Mouse (Mus musculus): ENCODE measurements around the gene Angptl6. TPM values are rescaled to one million over a fixed set of nuclear protein-coding genes. Genes with fewer than 3 reads are reported as not detected.

The Angptl6 gene
- polyA plus RNA-seq, 1 experiment from 2014 or later, result 7.5 TPM

DNA sequence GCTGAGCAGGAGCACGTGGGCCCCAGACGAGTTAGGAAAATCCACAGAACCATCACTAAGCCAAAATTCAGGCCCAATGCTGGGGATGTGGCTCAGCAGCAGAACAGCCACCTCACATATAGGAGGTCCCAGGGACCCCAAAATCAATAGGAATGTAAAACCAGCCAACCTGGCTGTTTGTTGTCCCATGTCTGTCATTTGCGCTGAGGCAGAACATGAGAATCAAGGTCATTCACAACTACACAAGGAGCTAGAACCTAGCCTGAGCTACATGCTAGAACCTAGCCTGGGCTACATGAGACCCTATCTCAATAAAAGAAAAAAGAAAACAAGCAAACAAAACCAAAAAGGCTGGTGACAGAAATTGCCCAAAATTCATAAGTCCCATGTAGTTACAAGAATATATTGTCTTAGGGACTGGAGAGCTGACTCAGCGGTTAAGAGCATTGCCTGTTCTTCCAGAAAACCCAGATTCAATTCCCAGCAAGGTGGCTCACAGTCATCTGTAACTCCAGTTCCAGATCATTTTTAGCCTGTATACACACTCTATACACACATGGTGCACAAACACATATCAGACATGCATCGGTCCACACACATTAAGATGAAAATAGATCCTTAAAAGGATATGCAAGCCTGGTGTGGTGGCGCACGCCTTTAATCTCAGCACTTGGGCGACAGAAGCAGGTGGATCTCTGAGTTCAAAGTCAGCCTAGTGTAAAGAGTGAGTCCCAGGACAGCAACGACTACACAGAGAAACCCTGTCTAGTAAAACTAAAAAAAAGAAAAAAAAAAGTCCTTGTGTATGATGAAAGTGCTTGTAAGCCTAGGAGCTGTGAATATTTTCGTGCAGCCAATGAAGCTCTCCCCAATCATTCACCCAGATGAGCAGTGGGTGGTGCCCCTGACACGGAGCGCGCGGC, 2.1 kb downstream of the Angptl6 start:
- H3K4me1 ChIP-seq, result peaks cover 3% of the 10 kb centered on the region; the same call in 1 of the 2 replicates
- H3K4me2 ChIP-seq, result peak overlapping the region; percentile 83
- ATAC-seq (ENCODE audit: insufficient read depth, low FRiP score, low read depth), result no peak
- H3K36me3 ChIP-seq, result no peaks in the 10 kb centered on the region
- H3K9me3 ChIP-seq, result no peaks in the 10 kb centered on the region
- peak overlapping the region; percentile 73 for H3K27ac ChIP-seq
- no peaks in the 10 kb centered on the region for H3K27me3 ChIP-seq (replicated peaks)
- peak overlapping the region; percentile 49 for H3K4me3 ChIP-seq (replicated peaks)
- 34% methylated on average over 14 of the region's 14 CpGs for WGBS
- H3K9ac ChIP-seq, result peak overlapping the region; percentile 10; the same call in 1 of the 2 replicates

- Histone ChIP-seq H3K4me3 (replicated peaks) (no peak overlapping the region), H3K4me1 (peaks cover 3% of the 10 kb centered on the region; the same call in 1 of the 2 replicates), H3K4me2 (no peak overlapping the region), H3K36me3 (no peaks in the 10 kb centered on the region), H3K9me3 (no peaks in the 10 kb centered on the region), H3K27ac (no peak overlapping the region), H3K9ac (no peak overlapping the region), H3K27me3 (replicated peaks) (no peaks in the 10 kb centered on the region)
- no peak for ATAC-seq (ENCODE audit: insufficient read depth, low FRiP score, low read depth)
- 64% methylated on average over 9 of the region's 9 CpGs for WGBS
These were observed 3.0 kb downstream of the Angptl6 start for GRCm38 (mm10) chr9:20876318-20877117.

DNA sequence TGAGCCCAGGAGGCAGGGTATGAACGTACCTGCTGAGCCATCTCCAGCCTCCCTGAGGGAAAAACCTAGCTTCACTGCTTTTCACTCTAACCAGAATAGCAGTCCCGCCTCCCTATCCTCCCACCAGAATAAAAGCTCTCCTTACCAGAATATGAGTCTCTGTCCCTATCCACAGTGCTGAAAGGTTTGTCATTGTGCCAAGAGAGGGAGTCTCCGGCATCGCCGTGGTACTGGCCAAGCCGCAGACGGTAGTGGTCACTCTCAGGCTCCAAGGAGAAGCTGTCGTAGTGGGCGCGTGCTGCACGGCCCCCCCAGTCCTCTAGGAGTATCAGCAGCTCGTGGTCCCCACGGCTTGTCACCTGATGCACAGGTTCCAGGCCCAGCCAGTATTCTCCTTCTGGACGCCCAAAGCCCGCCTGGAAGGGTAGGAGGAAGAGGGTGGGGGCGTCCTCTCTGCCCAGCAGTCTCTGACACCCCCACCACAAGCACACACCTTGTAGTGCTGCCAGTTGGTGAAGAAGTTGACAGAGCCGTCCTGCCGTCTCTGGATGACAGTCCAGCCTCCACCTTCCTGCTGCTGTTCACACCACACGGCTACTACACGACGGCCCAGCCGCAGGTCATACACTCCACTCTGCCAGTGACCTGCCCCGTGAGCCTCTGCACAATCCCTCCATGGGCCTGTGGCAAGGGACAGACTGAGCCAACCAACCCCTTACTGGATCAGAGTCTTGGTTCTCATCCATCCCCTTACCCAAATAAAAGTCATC, 4.3 kb downstream of the Angptl6 start:
- H3K9ac ChIP-seq, result no peak overlapping the region
- no peak overlapping the region for H3K4me3 ChIP-seq (replicated peaks)
- no peak overlapping the region for H3K4me2 ChIP-seq
- no peaks in the 10 kb centered on the region for H3K9me3 ChIP-seq
- ATAC-seq (ENCODE audit: insufficient read depth, low FRiP score, low read depth), result no peak
- WGBS, result 64% methylated on average over 23 of the region's 23 CpGs
- 0 out of 2 replicates have a peak, but pooled peaks cover 5% of the 10 kb centered on the region for H3K27me3 ChIP-seq (replicated peaks)
- H3K4me1 ChIP-seq, result peaks cover 3% of the 10 kb centered on the region; the same call in 1 of the 2 replicates
- H3K27ac ChIP-seq, result no peak overlapping the region
- H3K36me3 ChIP-seq, result 0 out of 2 replicates have a peak, but pooled peaks cover 3% of the 10 kb centered on the region

DNA sequence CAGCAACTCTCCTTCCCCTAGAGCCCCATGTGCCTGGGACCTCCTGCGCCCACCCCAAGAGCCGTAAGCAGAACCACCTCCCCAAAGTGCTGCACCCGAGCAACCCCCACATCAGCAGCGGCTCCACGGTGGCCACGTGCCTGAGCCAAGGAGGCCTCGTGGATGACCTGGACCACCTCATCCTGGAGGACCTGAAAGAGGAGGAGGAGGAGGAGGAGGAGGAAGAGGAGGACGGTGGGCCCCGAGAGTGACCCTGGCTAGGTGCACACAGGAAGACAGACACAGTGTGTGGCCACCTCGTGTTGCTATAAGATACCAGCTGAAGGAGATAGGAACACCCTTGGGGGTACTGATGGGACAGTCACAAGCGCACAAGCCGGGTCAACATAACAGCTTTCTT, 6.0 kb downstream of the Angptl6 start:
- 83% methylated on average over 12 of the region's 12 CpGs for WGBS
- H3K4me1 ChIP-seq, result peaks cover 11% of the 10 kb centered on the region; the same call in 1 of the 2 replicates
- no peak overlapping the region for H3K4me2 ChIP-seq
- no peak overlapping the region for H3K4me3 ChIP-seq (replicated peaks)
- peaks cover 17% of the 10 kb centered on the region; the same call in 1 of the 2 replicates for H3K27me3 ChIP-seq (replicated peaks)
- H3K36me3 ChIP-seq, result 0 out of 2 replicates have a peak, but pooled peaks cover 3% of the 10 kb centered on the region
- no peak for ATAC-seq (ENCODE audit: insufficient read depth, low FRiP score, low read depth)
- H3K9me3 ChIP-seq, result no peaks in the 10 kb centered on the region
- no peak overlapping the region for H3K9ac ChIP-seq
- H3K27ac ChIP-seq, result no peak overlapping the region

DNA sequence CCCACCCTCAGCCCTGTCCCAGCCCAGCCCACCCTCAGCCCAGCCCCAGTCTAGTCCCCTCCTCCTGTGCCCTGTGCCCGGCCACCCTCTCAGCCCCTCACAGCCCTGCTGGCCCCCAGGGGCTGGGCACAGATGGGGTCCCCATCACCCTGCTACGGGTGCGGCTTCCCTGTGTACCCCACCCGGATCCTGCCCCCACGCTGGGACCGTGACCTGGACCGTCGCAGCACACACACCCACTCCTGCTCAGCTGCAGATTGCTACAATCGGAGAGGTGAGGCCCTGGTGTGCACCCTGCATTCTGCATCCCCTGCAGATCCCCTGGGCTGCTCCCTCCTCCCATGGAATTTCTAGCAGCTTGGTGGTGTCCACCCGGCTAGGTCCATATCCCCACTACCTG, 6.5 kb downstream of the Angptl6 start:
- Histone ChIP-seq H3K36me3 (0 out of 2 replicates have a peak, but pooled peaks cover 3% of the 10 kb centered on the region), H3K9ac (no peak overlapping the region), H3K27ac (no peak overlapping the region), H3K4me1 (peaks cover 14% of the 10 kb centered on the region; the same call in 1 of the 2 replicates), H3K9me3 (no peaks in the 10 kb centered on the region), H3K4me3 (replicated peaks) (no peak overlapping the region), H3K27me3 (replicated peaks) (peaks cover 19% of the 10 kb centered on the region; the same call in 1 of the 2 replicates), H3K4me2 (no peak overlapping the region)
- no peak for ATAC-seq (ENCODE audit: insufficient read depth, low FRiP score, low read depth)
- 83% methylated on average over 10 of the region's 10 CpGs for WGBS

DNA sequence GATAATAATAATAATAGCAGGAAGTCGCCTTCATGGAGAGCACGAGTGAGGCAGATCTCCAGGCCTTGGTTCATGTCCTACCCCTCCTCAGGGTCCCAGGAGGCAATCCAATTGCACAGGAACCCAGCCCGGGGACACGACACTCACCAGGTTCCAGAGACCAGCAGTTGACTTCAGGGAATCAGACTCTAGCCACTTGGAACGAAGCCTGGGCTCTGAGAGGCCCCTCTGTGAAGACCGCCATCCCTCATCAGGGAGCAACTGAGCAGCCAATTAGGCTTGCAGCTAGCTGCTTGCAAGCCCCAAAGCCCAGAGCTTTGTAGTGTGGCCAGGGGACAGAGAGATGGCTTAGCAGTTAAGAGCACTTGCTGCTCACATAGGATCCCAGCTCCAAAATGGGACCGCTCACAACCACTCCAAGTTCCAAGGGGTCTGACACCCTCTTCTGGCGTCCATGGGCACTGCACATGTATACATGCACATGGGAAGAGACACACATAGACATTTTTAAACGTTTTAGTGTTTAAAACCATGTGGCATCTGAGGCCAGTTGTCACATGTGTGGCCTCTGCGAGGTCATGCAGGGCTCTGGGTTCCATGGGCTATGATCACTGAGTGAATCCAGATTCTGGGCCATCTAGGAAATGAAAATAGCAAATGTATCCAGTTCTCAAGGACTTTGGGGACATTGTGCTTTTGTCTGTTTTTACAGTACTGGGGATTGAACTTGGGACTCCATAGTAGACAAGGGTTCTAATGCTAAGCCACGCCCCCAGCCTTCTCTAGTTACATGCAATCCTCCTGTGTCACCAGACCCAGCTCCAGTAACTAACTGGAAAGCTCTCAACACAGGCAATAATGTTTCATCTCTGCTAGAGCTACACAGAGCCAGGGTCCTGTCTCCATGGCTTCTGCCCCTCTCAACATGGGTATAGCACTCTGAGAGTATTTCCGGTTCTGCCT, 9.0 kb downstream of the Angptl6 start:
- Histone ChIP-seq H3K36me3 (0 out of 2 replicates have a peak, but pooled peaks cover 3% of the 10 kb centered on the region), H3K4me1 (peaks cover 11% of the 10 kb centered on the region; the same call in 1 of the 2 replicates), H3K4me2 (no peak overlapping the region), H3K9ac (no peak overlapping the region), H3K27ac (no peak overlapping the region), H3K27me3 (replicated peaks) (peaks cover 19% of the 10 kb centered on the region; the same call in 1 of the 2 replicates), H3K4me3 (replicated peaks) (no peak overlapping the region), H3K9me3 (no peaks in the 10 kb centered on the region)
- 74% methylated on average over 12 of the region's 12 CpGs for WGBS
- ATAC-seq (ENCODE audit: insufficient read depth, low FRiP score, low read depth), result no peak

DNA sequence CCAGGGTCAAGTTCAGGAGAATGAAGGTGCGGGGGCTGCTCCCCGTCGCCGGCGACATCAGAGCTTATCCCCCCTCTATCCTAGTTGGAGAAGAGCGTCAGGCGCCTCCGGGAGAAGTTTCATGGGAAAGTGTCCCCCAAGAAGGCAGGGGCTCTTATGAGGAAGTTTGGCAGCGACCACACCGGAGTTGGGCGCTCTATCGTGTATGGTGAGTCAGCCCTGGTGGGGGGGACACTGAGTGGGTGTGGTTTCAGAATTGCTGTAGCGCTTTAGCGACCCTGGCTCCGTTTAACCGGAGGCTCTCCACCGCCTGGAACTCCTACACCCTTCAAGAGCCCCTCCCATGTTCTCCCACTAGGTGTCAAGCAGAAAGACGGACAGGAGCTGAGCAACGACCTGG, 10.3 kb downstream of the Angptl6 start:
- no peak overlapping the region; the same call in 1 of the 2 replicates for H3K9ac ChIP-seq
- H3K9me3 ChIP-seq, result no peaks in the 10 kb centered on the region
- 0 out of 2 replicates have a peak, but pooled peaks cover 3% of the 10 kb centered on the region for H3K36me3 ChIP-seq
- H3K27ac ChIP-seq, result no peak overlapping the region
- peaks cover 19% of the 10 kb centered on the region; the same call in 1 of the 2 replicates for H3K27me3 ChIP-seq (replicated peaks)
- peak overlapping the region; percentile 86 for H3K4me2 ChIP-seq
- 3% methylated on average over 19 of the region's 19 CpGs for WGBS
- peak overlapping the region; percentile 63 for H3K4me3 ChIP-seq (replicated peaks)
- ATAC-seq (ENCODE audit: insufficient read depth, low FRiP score, low read depth), result 0 out of 2 replicates have a peak, but pooled peaks have one; percentile 5
- H3K4me1 ChIP-seq, result peaks cover 11% of the 10 kb centered on the region; the same call in 1 of the 2 replicates

GRCm38 (mm10) chr9:20868448-20869001, 11.0 kb downstream of the Angptl6 start, which contains the start of gene A230050P20Rik:
A230050P20Rik (plus strand) TSS chr9:20868642.
- Histone ChIP-seq H3K36me3 (0 out of 2 replicates have a peak, but pooled peaks cover 3% of the 10 kb centered on the region), H3K9ac (peak within 1 kb of the TSS; percentile 54), H3K9me3 (no peaks in the 10 kb centered on the region), H3K4me1 (peaks cover 11% of the 10 kb centered on the region; the same call in 1 of the 2 replicates), H3K4me3 (replicated peaks) (peak within 1 kb of the TSS; percentile 63), H3K4me2 (peak within 1 kb of the TSS; percentile 86), H3K27me3 (replicated peaks) (peaks cover 19% of the 10 kb centered on the region; the same call in 1 of the 2 replicates), H3K27ac (no peak within 1 kb of the TSS)
- WGBS, result 7% methylated on average over 53 of the region's 53 CpGs
- peak; percentile 59; the same call in 1 of the 2 replicates for ATAC-seq (ENCODE audit: insufficient read depth, low FRiP score, low read depth)

GRCm38 (mm10) chr9:20866879-20867278, 12.6 kb downstream of the Angptl6 start:
- no peak overlapping the region for H3K27ac ChIP-seq
- no peak for ATAC-seq (ENCODE audit: insufficient read depth, low FRiP score, low read depth)
- no peak overlapping the region for H3K4me3 ChIP-seq (replicated peaks)
- peaks cover 19% of the 10 kb centered on the region; the same call in 1 of the 2 replicates for H3K27me3 ChIP-seq (replicated peaks)
- H3K4me2 ChIP-seq, result no peak overlapping the region
- H3K9ac ChIP-seq, result no peak overlapping the region
- peaks cover 11% of the 10 kb centered on the region; the same call in 1 of the 2 replicates for H3K4me1 ChIP-seq
- H3K9me3 ChIP-seq, result no peaks in the 10 kb centered on the region
- 0 out of 2 replicates have a peak, but pooled peaks cover 3% of the 10 kb centered on the region for H3K36me3 ChIP-seq
- 59% methylated on average over 3 of the region's 3 CpGs for WGBS

GRCm38 (mm10) chr9:20862225-20862624, 17.3 kb downstream of the Angptl6 start:
- H3K9me3 ChIP-seq, result no peaks in the 10 kb centered on the region
- no peak overlapping the region for H3K9ac ChIP-seq
- H3K27me3 ChIP-seq (replicated peaks), result no peaks in the 10 kb centered on the region
- no peak overlapping the region for H3K4me3 ChIP-seq (replicated peaks)
- H3K4me2 ChIP-seq, result no peak overlapping the region
- no peaks in the 10 kb centered on the region for H3K36me3 ChIP-seq
- no peak for ATAC-seq (ENCODE audit: insufficient read depth, low FRiP score, low read depth)
- H3K4me1 ChIP-seq, result no peaks in the 10 kb centered on the region
- WGBS, result 48% methylated on average over 4 of the region's 4 CpGs
- no peak overlapping the region for H3K27ac ChIP-seq
